Mouse (Mus musculus): Measurements from ENCODE around the gene Gm17581. TPM values are rescaled to one million over a fixed set of nuclear protein-coding genes. Genes with fewer than 3 reads are reported as not detected.
"Not testable (repeated sequence)": the region's sequence is repeated elsewhere in the genome, so short reads cannot be mapped to it uniquely, and the experiment has no call there.

Gene Gm17581
- total RNA-seq, 1 experiment from 2014 or later: not detected

DNA sequence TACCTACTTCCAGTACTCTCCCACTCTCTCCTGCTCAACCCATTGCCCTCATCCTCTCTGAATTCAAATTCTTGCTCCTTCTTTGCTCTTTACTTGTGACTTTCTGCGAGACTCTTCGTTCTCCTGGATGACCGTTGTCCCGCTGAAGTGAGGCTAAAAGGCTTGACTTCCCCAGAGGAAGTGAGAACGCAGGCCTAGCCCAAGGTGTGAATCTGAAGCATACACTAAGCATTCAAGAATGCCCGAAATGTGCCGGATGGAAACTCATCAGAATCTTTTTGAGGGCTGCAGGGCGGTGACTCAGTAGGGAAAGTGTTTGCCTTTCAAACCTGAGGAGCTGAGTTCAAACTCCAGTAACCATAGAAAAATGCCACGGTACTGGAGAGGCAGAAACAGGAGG is 7.7 kb upstream of the Gm17581 start:
- no peak for ATAC-seq (replicated peaks; ENCODE audit: insufficient number of reproducible peaks, low FRiP score, low TSS enrichment, poor library complexity, severe bottlenecking)

DNA sequence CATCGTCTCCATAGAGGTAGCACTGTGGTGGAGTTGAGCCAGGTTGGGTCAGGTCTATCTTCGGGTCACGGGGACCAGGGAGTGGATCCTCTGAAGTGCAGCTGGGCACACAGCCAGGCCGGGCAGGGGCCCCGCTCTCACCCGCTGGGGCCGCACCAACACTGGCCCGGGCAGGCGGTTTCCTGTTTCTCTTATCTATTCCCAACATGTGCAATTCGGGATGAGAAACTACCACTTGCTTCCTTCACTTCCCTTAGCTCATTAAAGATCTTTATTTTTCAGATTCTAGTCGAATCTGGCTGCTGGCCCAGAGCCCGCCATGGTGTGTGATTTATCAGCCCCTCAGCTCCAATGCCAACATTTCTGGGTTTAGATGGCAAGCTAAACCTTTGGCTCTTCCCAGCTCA is 7.3 kb upstream of the Gm17581 start:
- no peak for ATAC-seq (replicated peaks; ENCODE audit: insufficient number of reproducible peaks, low FRiP score, low TSS enrichment, poor library complexity, severe bottlenecking)

DNA sequence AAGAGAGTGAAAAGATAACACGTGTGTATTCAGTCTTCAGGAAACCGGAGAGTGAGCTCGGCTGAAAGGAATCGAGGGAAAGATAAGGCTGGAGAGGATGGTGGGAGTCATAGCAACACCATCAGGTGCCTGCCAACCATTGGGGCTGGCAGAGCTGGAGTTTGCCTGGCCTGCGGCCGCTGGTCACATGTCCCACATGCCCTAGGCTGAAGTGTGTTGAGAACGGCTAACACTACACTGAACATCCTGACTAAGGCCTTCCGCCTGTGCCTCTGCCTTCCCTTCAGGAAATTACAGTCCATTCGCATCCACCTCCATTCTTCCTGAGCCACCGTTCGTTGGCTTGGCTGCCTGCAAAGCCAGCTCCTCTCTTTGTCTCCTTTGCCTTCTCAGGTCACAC is 6.5 kb upstream of the Gm17581 start:
- ATAC-seq (replicated peaks; ENCODE audit: insufficient number of reproducible peaks, low FRiP score, low TSS enrichment, poor library complexity, severe bottlenecking): no peak

- ATAC-seq (replicated peaks; ENCODE audit: insufficient number of reproducible peaks, low FRiP score, low TSS enrichment, poor library complexity, severe bottlenecking): no peak
These were observed 2.1 kb upstream of the Gm17581 start for GRCm38 (mm10) chr2:155737803-155738202.

- no peak for ATAC-seq (replicated peaks; ENCODE audit: insufficient number of reproducible peaks, low FRiP score, low TSS enrichment, poor library complexity, severe bottlenecking)
These were observed 1.3 kb upstream of the Gm17581 start for GRCm38 (mm10) chr2:155736936-155737335.

- no peak for ATAC-seq (replicated peaks; ENCODE audit: insufficient number of reproducible peaks, low FRiP score, low TSS enrichment, poor library complexity, severe bottlenecking)
These were observed 586 bp downstream of the Gm17581 start for GRCm38 (mm10) chr2:155735080-155735479.

GRCm38 (mm10) chr2:155729158-155729645 is 6.5 kb downstream of the Gm17581 start, which contains the start of gene Edem2:
Edem2 (minus strand) TSS chr2:155729475.
- peak; percentile 100 for ATAC-seq (replicated peaks; ENCODE audit: insufficient number of reproducible peaks, low FRiP score, low TSS enrichment, poor library complexity, severe bottlenecking)

DNA sequence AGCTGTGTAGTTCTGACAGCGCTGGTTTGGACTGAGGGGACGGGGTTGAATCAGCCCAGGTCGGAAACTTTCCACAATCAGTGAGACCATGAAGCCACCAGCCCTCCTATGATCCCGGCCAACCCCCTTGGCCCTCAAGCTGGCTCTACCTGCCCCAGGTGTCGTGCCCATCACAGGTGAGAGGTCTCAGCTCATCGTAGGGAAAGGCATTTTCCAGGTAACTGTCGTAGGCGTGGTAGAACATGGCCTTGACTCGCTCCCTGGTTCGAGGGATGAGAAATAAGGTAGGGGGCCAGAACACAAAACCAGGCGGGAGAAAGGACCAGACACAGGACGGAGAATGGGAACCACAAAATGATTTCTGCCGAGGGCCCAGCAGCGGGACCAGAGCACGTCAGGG is 6.9 kb downstream of the Gm17581 start:
- no peak for ATAC-seq (replicated peaks; ENCODE audit: insufficient number of reproducible peaks, low FRiP score, low TSS enrichment, poor library complexity, severe bottlenecking)

DNA sequence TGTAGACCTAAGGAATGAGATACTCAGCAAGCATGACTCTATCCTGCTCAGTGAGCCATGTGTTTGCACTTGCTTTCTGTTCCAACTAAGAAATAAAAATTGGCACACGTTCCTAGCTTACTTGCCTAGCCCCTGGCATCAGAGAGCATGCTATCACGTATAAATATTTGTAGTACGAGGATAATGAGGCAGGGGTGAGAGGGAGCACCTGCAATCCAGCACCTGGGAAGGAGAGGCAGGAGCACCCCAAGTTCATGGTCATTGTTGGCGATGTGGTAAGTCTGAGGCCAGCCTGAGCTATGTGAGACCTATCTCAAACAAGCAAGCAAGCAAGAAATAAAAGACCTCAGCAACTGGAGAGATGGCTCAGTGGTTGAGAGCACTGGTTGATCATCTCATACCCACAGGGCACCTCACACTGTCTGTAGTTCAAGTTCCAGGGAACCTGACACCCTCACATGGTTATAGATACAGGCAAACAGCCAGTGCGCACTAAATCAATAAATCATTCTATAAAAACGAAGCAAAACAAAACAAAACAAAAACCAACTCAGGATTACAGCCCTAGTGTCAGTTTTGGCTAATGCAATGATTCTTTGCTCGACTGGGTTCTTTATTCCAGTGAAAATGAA is 7.8 kb downstream of the Gm17581 start:
- no peak for ATAC-seq (replicated peaks; ENCODE audit: insufficient number of reproducible peaks, low FRiP score, low TSS enrichment, poor library complexity, severe bottlenecking)

DNA sequence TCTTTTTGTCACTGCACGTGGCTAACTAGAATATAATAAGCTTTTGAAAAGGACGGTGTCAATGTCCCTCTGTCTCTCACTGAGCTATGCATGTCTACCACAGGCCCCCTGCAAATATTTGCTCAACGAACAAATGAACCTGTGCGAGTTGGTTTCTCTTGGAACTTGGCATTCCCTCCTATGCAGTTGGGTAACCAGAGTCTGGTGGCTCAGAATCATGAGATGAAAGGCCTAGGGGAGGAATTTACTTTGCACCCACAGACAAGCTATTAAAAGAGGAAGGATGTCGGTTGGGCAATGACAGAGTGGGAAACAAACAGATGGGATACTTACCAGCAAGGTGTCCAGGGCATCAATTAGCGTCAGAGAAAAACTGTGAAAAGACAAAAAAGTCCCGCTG is 9.4 kb downstream of the Gm17581 start:
- ATAC-seq (replicated peaks; ENCODE audit: insufficient number of reproducible peaks, low FRiP score, low TSS enrichment, poor library complexity, severe bottlenecking): no peak

DNA sequence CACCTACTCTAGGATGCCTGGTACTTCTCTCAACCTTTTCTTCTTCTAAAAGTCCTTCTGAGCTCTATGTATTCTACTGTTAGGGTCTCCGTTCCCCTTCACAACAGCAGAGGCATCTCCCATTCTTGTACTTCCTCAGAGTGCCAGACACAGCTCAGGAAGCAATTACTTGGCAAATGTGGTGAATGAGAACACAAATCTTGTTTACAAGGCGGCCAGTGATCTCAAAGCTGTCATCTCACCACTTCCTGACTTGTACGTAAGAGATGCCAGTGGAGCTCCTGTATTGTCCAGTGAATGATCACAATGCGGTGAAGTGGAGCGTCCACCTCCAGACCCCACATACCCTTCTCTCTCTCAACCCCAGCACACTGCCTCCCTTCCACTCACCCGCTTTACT is 11.1 kb downstream of the Gm17581 start:
- ATAC-seq (replicated peaks; ENCODE audit: insufficient number of reproducible peaks, low FRiP score, low TSS enrichment, poor library complexity, severe bottlenecking): no peak

GRCm38 (mm10) chr2:155724036-155724435 is 11.6 kb downstream of the Gm17581 start:
- ATAC-seq (replicated peaks; ENCODE audit: insufficient number of reproducible peaks, low FRiP score, low TSS enrichment, poor library complexity, severe bottlenecking): no peak

GRCm38 (mm10) chr2:155720585-155720984 is 15.1 kb downstream of the Gm17581 start:
- ATAC-seq (replicated peaks; ENCODE audit: insufficient number of reproducible peaks, low FRiP score, low TSS enrichment, poor library complexity, severe bottlenecking): no peak

GRCm38 (mm10) chr2:155717082-155717990 is 18.3 kb downstream of the Gm17581 start:
- ATAC-seq (replicated peaks; ENCODE audit: insufficient number of reproducible peaks, low FRiP score, low TSS enrichment, poor library complexity, severe bottlenecking): no peak

GRCm38 (mm10) chr2:155710557-155710956 is 25.1 kb downstream of the Gm17581 start:
- ATAC-seq (replicated peaks; ENCODE audit: insufficient number of reproducible peaks, low FRiP score, low TSS enrichment, poor library complexity, severe bottlenecking): no peak

- no peak for ATAC-seq (replicated peaks; ENCODE audit: insufficient number of reproducible peaks, low FRiP score, low TSS enrichment, poor library complexity, severe bottlenecking)
These were observed 28.4 kb downstream of the Gm17581 start for GRCm38 (mm10) chr2:155707251-155707650.

- ATAC-seq (replicated peaks; ENCODE audit: insufficient number of reproducible peaks, low FRiP score, low TSS enrichment, poor library complexity, severe bottlenecking): no peak
These were observed 32.0 kb downstream of the Gm17581 start for GRCm38 (mm10) chr2:155703630-155704029.

- ATAC-seq (replicated peaks; ENCODE audit: insufficient number of reproducible peaks, low FRiP score, low TSS enrichment, poor library complexity, severe bottlenecking): no peak
These were observed 34.2 kb downstream of the Gm17581 start for GRCm38 (mm10) chr2:155701399-155701919.

- ATAC-seq (replicated peaks; ENCODE audit: insufficient number of reproducible peaks, low FRiP score, low TSS enrichment, poor library complexity, severe bottlenecking): not testable (repeated sequence)
These were observed 37.2 kb downstream of the Gm17581 start for GRCm38 (mm10) chr2:155698443-155698842.

DNA sequence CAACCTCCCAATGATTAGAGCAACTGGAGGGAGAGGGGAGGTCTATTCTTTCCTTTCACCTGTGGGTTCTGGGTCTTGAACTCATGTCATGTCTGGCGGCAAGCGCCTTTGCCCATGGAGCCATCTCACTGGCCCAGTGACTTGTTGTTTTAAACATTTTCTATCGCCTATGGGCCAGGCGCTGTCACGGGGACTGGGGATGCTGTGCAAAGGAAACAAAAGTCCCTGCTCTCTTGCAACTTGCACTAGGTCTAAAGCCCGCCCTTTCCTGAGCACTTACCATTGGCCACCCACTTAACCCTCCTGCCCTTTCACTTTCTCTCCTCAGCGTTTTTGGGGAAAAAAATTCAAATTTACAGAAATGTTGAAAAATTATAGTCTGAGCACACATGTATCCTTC is 38.8 kb downstream of the Gm17581 start:
- ATAC-seq (replicated peaks; ENCODE audit: insufficient number of reproducible peaks, low FRiP score, low TSS enrichment, poor library complexity, severe bottlenecking): no peak
